ENCODE assay signal across 8 mouse cellular contexts in the genomic region with DNA sequence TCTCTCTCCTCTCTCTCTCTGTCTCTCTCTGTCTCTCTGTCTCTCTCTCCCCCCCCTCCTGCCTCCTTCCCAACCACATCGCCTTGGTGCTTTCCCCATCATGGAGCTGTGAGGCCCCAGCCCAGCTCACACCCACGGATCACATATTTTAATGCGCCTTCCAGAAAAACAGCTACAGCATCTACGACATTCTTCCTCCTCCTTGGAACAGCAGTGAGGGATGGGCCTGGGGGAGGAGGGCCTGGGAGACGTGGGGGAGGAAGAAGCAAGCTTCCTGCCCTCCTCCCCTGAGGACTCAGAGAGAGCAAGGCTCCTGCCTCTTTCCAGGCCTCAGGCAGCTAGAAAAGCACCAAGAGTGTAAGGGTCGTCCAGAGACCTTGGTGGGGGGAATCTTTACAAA. TPM values are rescaled to one million over a fixed set of nuclear protein-coding genes. Genes with fewer than 3 reads are reported as not detected.
DNase-seq lines count a peak whose midpoint lies in the region; ATAC-seq and TF ChIP-seq lines count a peak whose summit lies in the region.

No protein-coding gene starts in this region.

- TF ChIP-seq CTCF in kidney, postnatal 0 days (IDR thresholded peaks at IDR 0.05; ENCODE audit: low read depth) = no peak
- TF ChIP-seq CTCF in thymus, adult 2 months (IDR thresholded peaks at IDR 0.05; ENCODE audit: borderline replicate concordance, control insufficient read depth, extremely low read depth, insufficient read depth, low read length, poor library complexity) = no peak

- 44% methylated on average over 6 of the region's 6 CpGs for WGBS in heart, embryonic 11.5 days (ENCODE audit: insufficient replicate concordance)
- WGBS in kidney, postnatal 0 days = 4% methylated on average over 6 of the region's 6 CpGs
- whole genome bisulfite sequencing in thymus, adult 2 months = 78% methylated on average over 6 of the region's 6 CpGs
- WGBS in hindbrain, embryonic 10.5 days = 63% methylated on average over 6 of the region's 6 CpGs

- no peak overlapping the region for H3K9ac ChIP-seq in heart, embryonic 11.5 days (ENCODE audit: low read depth, low read length)
- H3K9ac ChIP-seq in kidney, postnatal 0 days (ENCODE audit: low read depth, low read length) = no peak overlapping the region

- H3K4me2 ChIP-seq in heart, embryonic 11.5 days = no peak overlapping the region
- H3K4me2 ChIP-seq in kidney, postnatal 0 days (ENCODE audit: low read length) = no peak overlapping the region

- no peak overlapping the region for H3K4me3 ChIP-seq in heart, embryonic 11.5 days (ENCODE audit: low read depth, low read length)
- no peak overlapping the region for H3K4me3 ChIP-seq in kidney, postnatal 0 days (replicated peaks; ENCODE audit: low read depth, low read length)
- H3K4me3 ChIP-seq in thymus, adult 2 months (ENCODE audit: control insufficient read depth, insufficient read depth, low read length) = no peak overlapping the region
- H3K4me3 ChIP-seq in hindbrain, embryonic 10.5 days = no peak overlapping the region

- H3K9me3 ChIP-seq in heart, embryonic 11.5 days (replicated peaks; ENCODE audit: control insufficient read depth, low read length) = no peaks in the 10 kb centered on the region; the same call in 1 of the 2 replicates
- no peaks in the 10 kb centered on the region for H3K9me3 ChIP-seq in kidney, postnatal 0 days (replicated peaks; ENCODE audit: low read length)
- H3K9me3 ChIP-seq in hindbrain, embryonic 10.5 days = no peaks in the 10 kb centered on the region; the same call in 1 of the 2 replicates

- peak; percentile 61 to 84 for DNase-seq in heart, adult 18-20 months
- peak; percentile 74 to 83 for DNase-seq in frontal cortex, adult 2 months (ENCODE audit: extremely low spot score in 1 of 2, low spot score in 1 of 2)
- DNase-seq in kidney, postnatal 0 days (ENCODE audit: low spot score) = peak; percentile 92
- peak; percentile 55 for DNase-seq in right cerebral cortex, postnatal 14 days
- DNase-seq in thymus, adult 2 months = no peak
- no peak for DNase-seq in hindbrain, embryonic 10.5 days (ENCODE audit: low spot score)
- DNase-seq in cerebellum, postnatal 4 days (ENCODE audit: low spot score in 2 of 2) = no peak

- H3K27ac ChIP-seq in heart, embryonic 11.5 days (ENCODE audit: low read depth, low read length) = no peak overlapping the region
- peak overlapping the region; percentile 70 for H3K27ac ChIP-seq in kidney, postnatal 0 days
- H3K27ac ChIP-seq in thymus, adult 2 months (ENCODE audit: control insufficient read depth, insufficient read depth, low read length) = no peak overlapping the region
- H3K27ac ChIP-seq in hindbrain, embryonic 10.5 days = no peak overlapping the region

- no peak for TF ChIP-seq POLR2A in thymus, adult 2 months (IDR thresholded peaks at IDR 0.05; ENCODE audit: control insufficient read depth, extremely low read depth, insufficient read depth, low read length, poor library complexity)

- H3K4me1 ChIP-seq in heart, embryonic 11.5 days (ENCODE audit: control insufficient read depth, insufficient read depth, low read length) = no peaks in the 10 kb centered on the region; the same call in 1 of the 2 replicates
- peaks cover 16% of the 10 kb centered on the region; the same call in 1 of the 2 replicates for H3K4me1 ChIP-seq in kidney, postnatal 0 days (replicated peaks; ENCODE audit: insufficient read depth, low read length)
- H3K4me1 ChIP-seq in thymus, adult 2 months (replicated peaks; ENCODE audit: control insufficient read depth, insufficient read depth, low read length) = 0 out of 2 replicates have a peak, but pooled peaks cover 1% of the 10 kb centered on the region
- H3K4me1 ChIP-seq in hindbrain, embryonic 10.5 days (replicated peaks) = no peaks in the 10 kb centered on the region

- H3K36me3 ChIP-seq in heart, embryonic 11.5 days (ENCODE audit: control insufficient read depth, insufficient read depth, low read length) = no peaks in the 10 kb centered on the region
- H3K36me3 ChIP-seq in kidney, postnatal 0 days (ENCODE audit: insufficient read depth, low read length) = no peaks in the 10 kb centered on the region
- H3K36me3 ChIP-seq in thymus, adult 2 months (ENCODE audit: control insufficient read depth, insufficient read depth, low read length) = no peaks in the 10 kb centered on the region
- no peaks in the 10 kb centered on the region for H3K36me3 ChIP-seq in hindbrain, embryonic 10.5 days

- no peaks in the 10 kb centered on the region for H3K27me3 ChIP-seq in heart, embryonic 11.5 days (ENCODE audit: control insufficient read depth, insufficient read depth, low read length)
- no peaks in the 10 kb centered on the region for H3K27me3 ChIP-seq in kidney, postnatal 0 days (ENCODE audit: insufficient read depth, low read length)
- no peaks in the 10 kb centered on the region for H3K27me3 ChIP-seq in thymus, adult 2 months (ENCODE audit: control insufficient read depth, insufficient read depth, low read length)
- H3K27me3 ChIP-seq in hindbrain, embryonic 10.5 days (ENCODE audit: insufficient read depth, poor library complexity, severe bottlenecking) = no peaks in the 10 kb centered on the region

- no peak for ATAC-seq in heart, embryonic 11.5 days (replicated peaks; ENCODE audit: insufficient number of reproducible peaks, low FRiP score, low TSS enrichment)
- peak; percentile 47; the same call in 1 of the 2 replicates for ATAC-seq in kidney, postnatal 0 days (replicated peaks; ENCODE audit: low FRiP score, low read depth)

RNA-seq across cellular contexts. Expression of gene Neurl1b, which starts 17.3 kb away (rescaled TPM):
- 1 to 10 TPM; 5.6 to 5.9 TPM for total RNA-seq in heart, adult 18-20 months (2021)
- 2.0 and 3.0 TPM in 2 replicates for polyA plus RNA-seq in heart, embryonic 11.5 days (2014; fragmentation: Nextera tagmentation; extraction: Ambion mirVana)
- polyA plus RNA-seq in frontal cortex, adult 2 months (2012; rRNA removed) = 60.4 and 66.5 TPM in 2 replicates
- 1.6 and 2.1 TPM in 2 replicates for polyA plus RNA-seq in kidney, postnatal 0 days (2015; fragmentation: Nextera tagmentation; extraction: Ambion mirVana)
- polyA plus RNA-seq in thymus, adult 2 months (2012; rRNA removed) = 26.2 and 69.9 TPM in 2 replicates
- polyA plus RNA-seq in hindbrain, embryonic 10.5 days (2016; fragmentation: Nextera tagmentation; extraction: Ambion mirVana) = 0.07 and 0.16 TPM in 2 replicates

Comparison
In these comparisons a context has a peak if more than half of its experiments do, and no peak if none do; other contexts are left out.
1. DNase-seq: peak in heart, adult 18-20 months (2 of 2), frontal cortex, adult 2 months (2 of 2), kidney, postnatal 0 days (single experiment) and right cerebral cortex, postnatal 14 days (single experiment); none in thymus, adult 2 months (single experiment), hindbrain, embryonic 10.5 days (single experiment) and cerebellum, postnatal 4 days (0 of 2).